In genomic region chr11:80475544-80475943, GRCm38 (mm10) we compare ENCODE assay signal across 18 mouse cellular contexts. TPM values are rescaled to one million over a fixed set of nuclear protein-coding genes. Genes with fewer than 3 reads are reported as not detected.
DNase-seq lines count a peak whose midpoint lies in the region; ATAC-seq lines count a peak whose summit lies in the region.
"Had no signal": no experiment of that assay in that cellular context is flagged by ENCODE, and none has a peak within 500 bp of the region (broad histone marks: within the 10 kb centered on the region; RNA-seq: fewer than 3 reads in every experiment).

No protein-coding gene starts in this region.

- DNase-seq in forebrain, embryonic 10.5 days (ENCODE audit: extremely low spot score, low spot score), result no peak
- DNase-seq in urinary bladder, adult 2 months (ENCODE audit: low spot score), result no peak
- no peak for DNase-seq in natural killer cell, adult 2 months (ENCODE audit: low spot score in 2 of 2)
- DNase-seq in urinary bladder, postnatal 14 days (ENCODE audit: low spot score), result no peak
- DNase-seq: adrenal gland, postnatal 25 days; B cell, adult 2 months; heart, adult 2 months; heart, postnatal 10 days; kidney, postnatal 10 days; thymus, adult 18-20 months had no signal

- H3K27ac ChIP-seq in forebrain, embryonic 12.5 days, result 0 out of 2 replicates have a peak overlapping the region, but pooled peaks have one; percentile 97
- H3K27ac ChIP-seq in forebrain, embryonic 10.5 days, result no peak overlapping the region
- H3K27ac ChIP-seq in forebrain, embryonic 13.5 days, result peak overlapping the region; percentile 99
- H3K27ac ChIP-seq in hindbrain, embryonic 16.5 days (ENCODE audit: low read depth, low read length), result peak overlapping the region; percentile 89; the same call in 1 of the 2 replicates
- peak overlapping the region; percentile 99 for H3K27ac ChIP-seq in midbrain, embryonic 15.5 days
- H3K27ac ChIP-seq: heart, adult 2 months; macrophage had no signal

- peaks cover 38% of the 10 kb centered on the region for H3K4me1 ChIP-seq in forebrain, embryonic 12.5 days
- peaks cover 46% of the 10 kb centered on the region for H3K4me1 ChIP-seq in forebrain, embryonic 10.5 days
- peaks cover 33% of the 10 kb centered on the region for H3K4me1 ChIP-seq in forebrain, embryonic 13.5 days
- peaks cover 7% of the 10 kb centered on the region for H3K4me1 ChIP-seq in hindbrain, embryonic 16.5 days (ENCODE audit: control insufficient read depth, insufficient read depth, low read depth, low read length)
- H3K4me1 ChIP-seq in midbrain, embryonic 15.5 days, result peaks cover 13% of the 10 kb centered on the region

- peaks cover 40% of the 10 kb centered on the region for H3K27me3 ChIP-seq in forebrain, embryonic 12.5 days
- peaks cover 59% of the 10 kb centered on the region for H3K27me3 ChIP-seq in forebrain, embryonic 10.5 days (ENCODE audit: poor library complexity, severe bottlenecking)
- H3K27me3 ChIP-seq in forebrain, embryonic 13.5 days, result peaks cover 3% of the 10 kb centered on the region; the same call in 1 of the 2 replicates
- H3K27me3 ChIP-seq in hindbrain, embryonic 16.5 days (replicated peaks; ENCODE audit: control insufficient read depth, insufficient read depth, low read length), result no peaks in the 10 kb centered on the region
- H3K27me3 ChIP-seq in midbrain, embryonic 15.5 days (replicated peaks), result no peaks in the 10 kb centered on the region

- no peaks in the 10 kb centered on the region for H3K9me3 ChIP-seq in forebrain, embryonic 12.5 days
- no peaks in the 10 kb centered on the region for H3K9me3 ChIP-seq in forebrain, embryonic 10.5 days
- no peaks in the 10 kb centered on the region for H3K9me3 ChIP-seq in forebrain, embryonic 13.5 days (replicated peaks)
- H3K9me3 ChIP-seq in hindbrain, embryonic 16.5 days (ENCODE audit: control insufficient read depth, low read length), result no peaks in the 10 kb centered on the region
- no peaks in the 10 kb centered on the region for H3K9me3 ChIP-seq in midbrain, embryonic 15.5 days
- H3K9me3 ChIP-seq: G1E; intestine, embryonic 15.5 days; neural tube, embryonic 12.5 days had no signal

- ATAC-seq in forebrain, embryonic 12.5 days (ENCODE audit: low FRiP score), result no peak
- no peak for ATAC-seq in forebrain, embryonic 13.5 days
- no peak for ATAC-seq in hindbrain, embryonic 16.5 days
- ATAC-seq in midbrain, embryonic 15.5 days (replicated peaks), result no peak

- H3K4me2 ChIP-seq in forebrain, embryonic 12.5 days, result no peak overlapping the region
- no peak overlapping the region for H3K4me2 ChIP-seq in forebrain, embryonic 13.5 days
- no peak overlapping the region for H3K4me2 ChIP-seq in hindbrain, embryonic 16.5 days (ENCODE audit: low read length)
- no peak overlapping the region for H3K4me2 ChIP-seq in midbrain, embryonic 15.5 days

- H3K9ac ChIP-seq in forebrain, embryonic 12.5 days, result no peak overlapping the region
- H3K9ac ChIP-seq in forebrain, embryonic 13.5 days, result no peak overlapping the region
- H3K9ac ChIP-seq in hindbrain, embryonic 16.5 days (ENCODE audit: low read depth, low read length), result peak overlapping the region; percentile 92; the same call in 1 of the 2 replicates
- peak overlapping the region; percentile 98; the same call in 1 of the 2 replicates for H3K9ac ChIP-seq in midbrain, embryonic 15.5 days
- H3K9ac ChIP-seq: intestine, embryonic 15.5 days had no signal

- no peak overlapping the region for H3K4me3 ChIP-seq in forebrain, embryonic 12.5 days (replicated peaks)
- no peak overlapping the region; the same call in 1 of the 2 replicates for H3K4me3 ChIP-seq in forebrain, embryonic 10.5 days
- no peak overlapping the region for H3K4me3 ChIP-seq in forebrain, embryonic 13.5 days
- H3K4me3 ChIP-seq in hindbrain, embryonic 16.5 days (ENCODE audit: low read length), result no peak overlapping the region
- H3K4me3 ChIP-seq in midbrain, embryonic 15.5 days, result no peak overlapping the region
- H3K4me3 ChIP-seq: neural tube, embryonic 12.5 days had no signal

- WGBS in forebrain, embryonic 12.5 days, result 83% methylated on average over 9 of the region's 9 CpGs
- 83% methylated on average over 9 of the region's 9 CpGs for WGBS in forebrain, embryonic 10.5 days
- 80% methylated on average over 9 of the region's 9 CpGs for WGBS in forebrain, embryonic 13.5 days
- WGBS in hindbrain, embryonic 16.5 days, result 81% methylated on average over 9 of the region's 9 CpGs
- WGBS in midbrain, embryonic 15.5 days, result 79% methylated on average over 9 of the region's 9 CpGs

- H3K36me3 ChIP-seq in forebrain, embryonic 12.5 days (replicated peaks), result peaks cover 42% of the 10 kb centered on the region
- H3K36me3 ChIP-seq in forebrain, embryonic 10.5 days (replicated peaks), result peaks cover 50% of the 10 kb centered on the region
- peaks cover 41% of the 10 kb centered on the region for H3K36me3 ChIP-seq in forebrain, embryonic 13.5 days (ENCODE audit: poor library complexity, severe bottlenecking)
- H3K36me3 ChIP-seq in hindbrain, embryonic 16.5 days (ENCODE audit: control insufficient read depth, insufficient read depth, low read length), result peaks cover 5% of the 10 kb centered on the region; the same call in 1 of the 2 replicates
- H3K36me3 ChIP-seq in midbrain, embryonic 15.5 days (replicated peaks), result peaks cover 21% of the 10 kb centered on the region; the same call in 1 of the 2 replicates

RNA-seq across cellular contexts. Expression of gene Cdk5r1, which starts 1.3 kb away (rescaled TPM):
- 54.0 and 63.9 TPM in 2 replicates for polyA plus RNA-seq in forebrain, embryonic 12.5 days (2016; fragmentation: Nextera tagmentation; extraction: Ambion mirVana)
- 3.1 and 4.7 TPM in 2 replicates for polyA plus RNA-seq in forebrain, embryonic 10.5 days (2016; fragmentation: Nextera tagmentation; extraction: Ambion mirVana)
- 67.9 and 73.9 TPM in 2 replicates for polyA plus RNA-seq in forebrain, embryonic 13.5 days (2015; fragmentation: Nextera tagmentation; extraction: Ambion mirVana)
- 77.3 and 81.1 TPM in 2 replicates for polyA plus RNA-seq in hindbrain, embryonic 16.5 days (2015; fragmentation: Nextera tagmentation; extraction: Ambion mirVana)
- polyA plus RNA-seq in midbrain, embryonic 15.5 days (2015; fragmentation: Nextera tagmentation; extraction: Ambion mirVana), result 102 and 105 TPM in 2 replicates
- polyA plus RNA-seq in urinary bladder, adult 2 months (2012; rRNA removed), result 0.94 and 1.4 TPM in 2 replicates

RNA-seq across cellular contexts. Expression of gene Psmd11, which starts 47.1 kb away (rescaled TPM):
- polyA plus RNA-seq in forebrain, embryonic 12.5 days (2016; fragmentation: Nextera tagmentation; extraction: Ambion mirVana), result 378 and 397 TPM in 2 replicates
- 414 and 424 TPM in 2 replicates for polyA plus RNA-seq in forebrain, embryonic 10.5 days (2016; fragmentation: Nextera tagmentation; extraction: Ambion mirVana)
- polyA plus RNA-seq in forebrain, embryonic 13.5 days (2015; fragmentation: Nextera tagmentation; extraction: Ambion mirVana), result 370 and 373 TPM in 2 replicates
- 272 and 275 TPM in 2 replicates for polyA plus RNA-seq in hindbrain, embryonic 16.5 days (2015; fragmentation: Nextera tagmentation; extraction: Ambion mirVana)
- 273 and 278 TPM in 2 replicates for polyA plus RNA-seq in midbrain, embryonic 15.5 days (2015; fragmentation: Nextera tagmentation; extraction: Ambion mirVana)
- polyA plus RNA-seq in urinary bladder, adult 2 months (2012; rRNA removed), result 69.0 and 75.9 TPM in 2 replicates

Comparison
In these comparisons a context has a peak if more than half of its experiments do, and no peak if none do; other contexts are left out.
1. H3K9ac ChIP-seq: peak in hindbrain, embryonic 16.5 days (single experiment) and midbrain, embryonic 15.5 days (single experiment); none in forebrain, embryonic 12.5 days (single experiment) and forebrain, embryonic 13.5 days (single experiment).